Mouse (Mus musculus) ES-E14 (cell line): ENCODE results near the gene Haus5. TPM values are rescaled to one million over a fixed set of nuclear protein-coding genes. Genes with fewer than 3 reads are reported as not detected.

Experiments
- DNase-seq: peaks from one replicate; pipeline ENCODE4 v3.0.0-alpha.2; 2013; ENCODE audit warnings: low read depth, low spot score
- H3K27ac ChIP-seq: 2 replicates; pipeline ENCODE4 v1.5.1; 2012; ENCODE audit warnings: low read depth, mild to moderate bottlenecking, low read length, moderate library complexity, mixed read lengths; ENCODE audit not compliant: poor library complexity, insufficient read depth, severe bottlenecking
- H3K36me3 ChIP-seq: 2 replicates; pipeline ENCODE4 v1.6.1; 2012; ENCODE audit warnings: mild to moderate bottlenecking, low read length, moderate library complexity, mixed read lengths; ENCODE audit not compliant: control insufficient read depth, poor library complexity, insufficient read depth, severe bottlenecking
- H3K4me1 ChIP-seq, 2 experiments: fragments of 150-350 bp in 1 of 2; sonication (generic) in 1 of 2; 2 replicates each; pipeline ENCODE4 v1.6.1; 2012; ENCODE audit warnings: low read length in 2 of 2, mild to moderate bottlenecking in 1 of 2, mixed read lengths in 1 of 2; ENCODE audit not compliant: control insufficient read depth in 2 of 2, insufficient read depth in 2 of 2, poor library complexity in 1 of 2
- H3K4me3 ChIP-seq, 2 experiments: fragments of 150-350 bp in 1 of 2; sonication (generic) in 1 of 2; 2 replicates each; pipeline ENCODE4 v1.5.1; 2012; ENCODE audit warnings: low read length in 2 of 2, low read depth in 1 of 2, mild to moderate bottlenecking in 1 of 2, mixed read lengths in 1 of 2; ENCODE audit not compliant: insufficient read depth in 1 of 2, poor library complexity in 1 of 2, severe bottlenecking in 1 of 2
- H3K9ac ChIP-seq: 2 replicates; pipeline ENCODE4 v1.6.1; 2012; ENCODE audit warnings: low read depth, mild to moderate bottlenecking, low read length, mixed read lengths; ENCODE audit not compliant: poor library complexity, insufficient read depth, severe bottlenecking
- H3K9me3 ChIP-seq: fragments of 150-350 bp; sonication (generic); 2 replicates; pipeline ENCODE4 v1.6.1; 2012; ENCODE audit warnings: low read depth, mild to moderate bottlenecking, low read length; ENCODE audit not compliant: control insufficient read depth, insufficient read depth
- CHD2 ChIP-seq: IDR thresholded peaks from 2 replicates; pipeline ENCODE4 v1.6.1; 2014; ENCODE audit warnings: mild to moderate bottlenecking, low read depth, low read length, inconsistent platforms
- HCFC1 ChIP-seq: IDR thresholded peaks from 2 replicates; pipeline ENCODE4 v1.6.1; 2012; ENCODE audit warnings: low read length, inconsistent platforms, borderline replicate concordance; ENCODE audit not compliant: insufficient read depth
- MAFK ChIP-seq: IDR thresholded peaks from 2 replicates; pipeline ENCODE4 v1.6.1; 2014; ENCODE audit warnings: mild to moderate bottlenecking, low read depth, low read length, inconsistent platforms; ENCODE audit not compliant: insufficient read depth
- ZC3H11A ChIP-seq: IDR thresholded peaks from 2 replicates; pipeline ENCODE4 v1.6.1; 2012; ENCODE audit warnings: low read depth, mild to moderate bottlenecking, inconsistent platforms, low read length, borderline replicate concordance
- ZNF384 ChIP-seq: IDR thresholded peaks from 2 replicates; pipeline ENCODE4 v1.6.1; 2012; ENCODE audit warnings: low read depth, low read length, inconsistent platforms
- in situ Hi-C, 2 experiments: fragments of 600-800 bp; cut with MboI; formaldehyde crosslinking; loops; one replicate each; pipeline ENCODE4 v1.15.1; 2025; ENCODE audit warnings: low sequenced_read_pairs in 2 of 2, inconsistent platforms in 1 of 2; ENCODE audit not compliant: unreplicated experiment in 2 of 2
- total RNA-seq: library from RNA; depleted of rRNA; stranded (reverse); fragments of 300-350 nt; gene quantifications from 2 replicates; pipeline ENCODE4 v1.2.3, GENCODE M21; 2012; rRNA removed

The Haus5 gene
- total RNA-seq, result 25.1 and 41.4 TPM in 2 replicates

DNA sequence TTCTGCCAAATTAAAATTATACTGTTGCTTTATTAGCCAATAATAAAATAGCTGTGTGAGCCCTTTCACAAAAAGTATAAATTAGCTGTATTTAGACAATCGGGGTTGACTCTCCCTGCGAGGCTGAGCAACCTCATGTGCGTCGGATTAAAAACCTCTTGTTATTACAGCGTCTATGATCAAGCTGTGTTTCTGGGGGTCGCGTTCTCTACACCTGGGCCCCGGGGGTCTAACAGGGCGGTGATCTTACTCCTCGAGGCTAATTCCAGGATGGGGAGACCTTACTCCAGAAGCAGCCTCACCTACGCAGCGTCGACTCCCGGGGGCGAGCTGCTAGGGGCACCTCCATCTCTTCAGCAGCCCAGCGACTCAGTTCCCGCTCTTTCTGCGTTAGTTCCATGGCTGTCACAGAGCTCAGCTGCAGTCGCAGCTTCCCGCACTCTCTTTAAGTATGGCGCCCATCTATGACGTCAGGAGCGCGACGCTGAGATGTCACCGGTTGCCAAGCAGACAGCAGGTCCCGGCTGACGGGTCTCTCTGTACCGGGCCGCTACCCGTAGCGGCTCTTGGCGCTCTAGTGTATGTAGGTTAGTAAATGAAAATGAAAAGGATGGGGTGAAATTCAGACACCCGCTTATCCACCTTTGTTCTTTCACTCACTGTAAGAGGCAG is at the start of gene Haus5:
Haus5 (minus strand) TSS at position 466 of the 672 bp plus-strand sequence.
- Histone ChIP-seq H3K27ac (no peak within 1 kb of the TSS), H3K9me3 (no peaks in the 10 kb centered on the region), H3K36me3 (peaks cover 9% of the 10 kb centered on the region; the same call in 1 of the 2 replicates), H3K4me1 (no peaks in the 10 kb centered on the region), H3K9ac (peak within 1 kb of the TSS; percentile 94), H3K4me3 (peak within 1 kb of the TSS; percentile 91 to 92)
- DNase-seq, result peak; percentile 88
- in situ Hi-C loops, result no loop called here
- peak; percentile 77 for TF ChIP-seq HCFC1
- peak; percentile 85 for TF ChIP-seq CHD2
- no peak for TF ChIP-seq ZC3H11A
- no peak for TF ChIP-seq MAFK
- TF ChIP-seq ZNF384, result no peak

DNA sequence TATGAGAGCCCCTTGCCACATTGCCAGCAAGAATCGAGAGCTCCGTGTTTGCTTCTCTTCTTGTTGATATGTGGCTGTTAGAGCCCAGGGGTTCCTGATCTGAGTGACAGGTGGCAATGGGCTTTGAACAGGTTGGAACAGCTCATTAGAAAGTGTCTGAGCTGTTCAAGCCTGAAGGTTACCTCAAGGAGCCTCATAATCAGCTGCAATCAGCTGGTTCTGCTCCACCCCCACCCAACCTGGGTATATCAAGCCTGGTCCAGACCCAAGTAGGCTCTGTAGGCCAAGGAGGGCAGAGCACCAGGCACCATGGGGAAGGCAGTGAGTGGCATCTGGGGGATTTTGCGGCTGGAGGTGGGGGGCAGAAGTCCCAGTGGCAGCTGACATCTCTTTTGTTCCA is 47.1 kb upstream of the Haus5 start, which contains the start of gene Atp4a:
Atp4a (plus strand) TSS at position 268 of the 400 bp plus-strand sequence.
- peaks cover 0 to 3% of the 10 kb centered on the region in 2 experiments; a peak in 1 of 4 replicates for H3K4me1 ChIP-seq
- in situ Hi-C loops, result no loop called here
- no peak within 1 kb of the TSS for H3K4me3 ChIP-seq
- H3K36me3 ChIP-seq, result no peaks in the 10 kb centered on the region
- TF ChIP-seq ZC3H11A (no peak), MAFK (no peak), CHD2 (no peak), HCFC1 (no peak), ZNF384 (no peak)
- no peaks in the 10 kb centered on the region for H3K9me3 ChIP-seq
- no peak for DNase-seq
- no peak within 1 kb of the TSS for H3K9ac ChIP-seq
- no peak within 1 kb of the TSS for H3K27ac ChIP-seq

DNA sequence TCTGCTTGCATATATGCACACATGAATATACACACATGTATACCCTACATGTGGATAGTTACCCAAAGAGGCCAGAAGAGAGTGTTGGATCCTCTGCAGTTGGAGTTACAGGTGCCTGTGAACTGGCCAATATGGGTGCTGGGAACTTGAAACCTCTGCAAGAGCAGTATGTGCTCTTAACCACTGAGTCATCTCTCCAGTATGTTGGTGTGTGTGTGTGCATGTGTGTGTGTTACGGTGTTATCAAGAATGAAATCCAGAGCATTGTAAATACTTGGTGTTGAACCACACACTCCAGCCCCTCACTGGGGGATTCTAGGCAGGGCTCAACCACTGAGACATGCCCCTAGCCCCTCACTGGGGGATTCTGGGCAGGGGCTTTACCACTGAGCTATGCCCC is 42.6 kb upstream of the Haus5 start:
- Histone ChIP-seq H3K4me3 (no peak overlapping the region), H3K9me3 (no peaks in the 10 kb centered on the region), H3K4me1 (no peaks in the 10 kb centered on the region), H3K27ac (no peak overlapping the region), H3K9ac (no peak overlapping the region), H3K36me3 (no peaks in the 10 kb centered on the region)
- in situ Hi-C loops, result no loop called here
- TF ChIP-seq MAFK, result no peak
- TF ChIP-seq ZNF384, result no peak
- no peak for DNase-seq

DNA sequence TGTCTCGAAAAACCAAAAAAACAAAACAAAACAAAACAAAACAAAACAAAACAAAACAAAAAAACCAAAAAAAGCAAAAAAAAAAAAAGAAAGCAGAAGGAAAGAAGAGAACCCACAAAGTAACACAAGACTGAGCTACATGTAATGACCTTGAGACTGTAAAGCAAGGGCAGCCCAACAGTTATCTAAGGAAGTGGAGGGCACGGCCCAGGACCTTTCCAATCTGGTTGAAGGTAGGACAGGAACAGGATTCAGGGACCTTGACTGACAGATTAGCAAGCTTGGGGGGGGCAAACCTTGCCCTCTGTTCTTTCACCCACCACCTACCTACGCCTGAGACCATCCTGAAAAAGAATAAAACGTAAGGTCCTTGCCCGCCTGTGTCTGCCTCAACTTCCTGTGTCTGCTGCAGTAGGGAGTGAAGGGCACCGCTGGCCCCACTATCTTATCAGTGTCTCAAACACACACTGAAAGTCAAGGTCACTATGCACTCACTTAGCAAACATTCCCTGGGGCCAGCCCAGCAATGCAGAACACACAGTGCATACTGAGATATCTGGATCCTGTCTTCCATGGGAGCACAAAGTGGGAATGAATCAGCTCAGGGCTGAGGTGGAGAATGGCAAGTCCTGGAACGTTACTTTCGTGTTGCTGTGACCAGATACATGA is 41.6 kb upstream of the Haus5 start:
- in situ Hi-C loops, result no loop called here
- DNase-seq, result no peak
- Histone ChIP-seq H3K4me1 (no peaks in the 10 kb centered on the region), H3K36me3 (no peaks in the 10 kb centered on the region), H3K9me3 (no peaks in the 10 kb centered on the region), H3K4me3 (no peak overlapping the region), H3K9ac (no peak overlapping the region), H3K27ac (no peak overlapping the region)
- TF ChIP-seq ZC3H11A (no peak), ZNF384 (no peak), CHD2 (no peak), MAFK (no peak), HCFC1 (no peak)

DNA sequence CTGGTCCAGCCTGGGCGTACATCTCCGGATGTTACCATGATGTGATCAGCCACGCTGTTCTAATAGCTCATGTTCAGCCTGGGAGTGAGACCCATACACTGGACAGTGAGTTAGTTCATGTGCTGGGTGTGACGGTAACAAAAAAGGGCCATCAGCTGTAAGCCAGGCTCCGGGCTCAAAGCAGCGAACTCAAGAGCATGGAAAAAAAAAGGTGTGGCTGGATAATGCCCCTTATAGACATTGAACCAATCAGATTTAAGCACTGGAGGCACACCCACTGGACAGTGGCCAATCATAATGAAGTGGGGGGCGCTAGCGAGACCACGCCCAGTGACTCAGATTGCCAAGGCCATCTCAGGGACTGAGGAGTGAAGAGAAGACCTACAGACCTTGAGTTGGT is 33.8 kb upstream of the Haus5 start, which contains the start of gene 2200002J24Rik:
2200002J24Rik (plus strand) TSS at position 338 of the 400 bp plus-strand sequence.
- in situ Hi-C loops, result no loop called here
- Histone ChIP-seq H3K36me3 (no peaks in the 10 kb centered on the region), H3K9ac (no peak within 1 kb of the TSS), H3K27ac (no peak within 1 kb of the TSS; the same call in 1 of the 2 replicates), H3K4me1 (peaks cover 0 to 5% of the 10 kb centered on the region in 2 experiments; a peak in 1 of 4 replicates), H3K9me3 (no peaks in the 10 kb centered on the region), H3K4me3 (no peak within 1 kb of the TSS)
- TF ChIP-seq ZNF384 (no peak), CHD2 (0 out of 2 replicates have a peak, but pooled peaks have one; percentile 37), ZC3H11A (no peak)
- peak; percentile 50 for DNase-seq
